ENCODE assay signal across 20 mouse cellular contexts in the genomic region with DNA sequence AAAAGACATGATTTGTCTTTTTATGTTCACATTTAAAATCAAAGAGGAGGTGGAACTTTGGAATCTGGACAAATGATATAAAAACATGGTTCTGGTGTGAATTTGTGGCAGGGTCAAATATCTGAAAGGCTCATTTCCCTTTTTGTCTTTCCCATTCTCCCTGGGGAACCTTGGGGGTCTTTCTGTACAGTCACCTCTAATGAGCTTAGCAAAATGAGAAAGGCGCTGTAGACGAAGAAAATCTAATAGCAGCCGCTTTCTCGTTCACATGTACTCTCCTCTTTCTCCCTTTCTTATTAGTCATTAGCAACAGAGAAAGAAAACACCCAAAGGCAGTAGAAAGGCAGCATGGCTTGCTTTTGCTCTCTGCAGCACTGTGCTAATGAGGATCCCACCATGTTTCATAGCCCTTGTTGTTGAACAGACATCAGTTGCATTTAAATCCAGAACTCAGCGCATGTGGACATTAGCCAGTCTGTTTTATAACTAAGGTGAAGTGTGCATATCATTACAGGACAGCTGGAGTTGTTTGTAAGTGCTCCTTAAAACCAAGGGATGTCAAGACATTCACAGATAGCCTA.
DNase-seq lines count a peak whose midpoint lies in the region; ATAC-seq and TF ChIP-seq lines count a peak whose summit lies in the region.
"Had no signal": no experiment of that assay in that cellular context is flagged by ENCODE, and none has a peak within 500 bp of the region (broad histone marks: within the 10 kb centered on the region; RNA-seq: fewer than 3 reads in every experiment).

No protein-coding gene starts in this region.

- no peak for TF ChIP-seq CTCF in forebrain, postnatal 0 days (IDR thresholded peaks at IDR 0.05; ENCODE audit: low read depth)
- no peak for TF ChIP-seq CTCF in midbrain, postnatal 0 days (IDR thresholded peaks at IDR 0.05)

- no peak for DNase-seq in forebrain, embryonic 11.5 days (ENCODE audit: low spot score)
- DNase-seq in forebrain, postnatal 0 days: no peak
- DNase-seq in midbrain, embryonic 11.5 days (ENCODE audit: low spot score, missing footprints): peak; percentile 76
- DNase-seq in midbrain, postnatal 0 days (ENCODE audit: low spot score): no peak
- DNase-seq in urinary bladder, postnatal 25 days (ENCODE audit: low spot score): no peak
- DNase-seq in heart, embryonic 10.5 days (ENCODE audit: low spot score): no peak
- DNase-seq: adrenal gland, postnatal 10 days; B cell, adult 2 months; cerebellum, adult 2 months; cerebellum, postnatal 10 days; gastrocnemius, postnatal 14 days; heart, adult 2 months; heart, postnatal 36 days had no signal

- no peak overlapping the region for H3K4me2 ChIP-seq in forebrain, embryonic 11.5 days (ENCODE audit: low read depth, low read length, severe bottlenecking)
- H3K4me2 ChIP-seq in forebrain, postnatal 0 days (ENCODE audit: low read depth): no peak overlapping the region
- no peak overlapping the region for H3K4me2 ChIP-seq in midbrain, embryonic 11.5 days
- no peak overlapping the region for H3K4me2 ChIP-seq in midbrain, postnatal 0 days (ENCODE audit: low read depth, low read length, poor library complexity, severe bottlenecking)
- H3K4me2 ChIP-seq in forebrain, embryonic 16.5 days (ENCODE audit: low read length): no peak overlapping the region
- no peak overlapping the region for H3K4me2 ChIP-seq in midbrain, embryonic 16.5 days (ENCODE audit: low read length)
- H3K4me2 ChIP-seq: heart, embryonic 12.5 days had no signal

- no peak overlapping the region for H3K9ac ChIP-seq in forebrain, embryonic 11.5 days (ENCODE audit: low read length)
- no peak overlapping the region for H3K9ac ChIP-seq in forebrain, postnatal 0 days
- no peak overlapping the region for H3K9ac ChIP-seq in midbrain, embryonic 11.5 days (ENCODE audit: low read length)
- H3K9ac ChIP-seq in midbrain, postnatal 0 days (replicated peaks; ENCODE audit: low read length, poor library complexity, severe bottlenecking): no peak overlapping the region
- H3K9ac ChIP-seq in forebrain, embryonic 16.5 days (replicated peaks; ENCODE audit: low read depth, low read length): no peak overlapping the region
- no peak overlapping the region for H3K9ac ChIP-seq in midbrain, embryonic 16.5 days (ENCODE audit: low read depth, low read length)
- H3K9ac ChIP-seq: heart, embryonic 12.5 days had no signal

- peaks cover 2% of the 10 kb centered on the region; the same call in 1 of the 2 replicates for H3K4me1 ChIP-seq in forebrain, embryonic 11.5 days (replicated peaks; ENCODE audit: control insufficient read depth, insufficient read depth, low read length)
- H3K4me1 ChIP-seq in forebrain, postnatal 0 days (ENCODE audit: insufficient read depth): no peaks in the 10 kb centered on the region
- no peaks in the 10 kb centered on the region; the same call in 1 of the 2 replicates for H3K4me1 ChIP-seq in midbrain, embryonic 11.5 days (ENCODE audit: control insufficient read depth, insufficient read depth, low read length)
- no peaks in the 10 kb centered on the region for H3K4me1 ChIP-seq in midbrain, postnatal 0 days (ENCODE audit: insufficient read depth, low read length)
- peaks cover 10% of the 10 kb centered on the region for H3K4me1 ChIP-seq in forebrain, embryonic 16.5 days (replicated peaks; ENCODE audit: control insufficient read depth, insufficient read depth, low read length)
- 0 out of 2 replicates have a peak, but pooled peaks cover 2% of the 10 kb centered on the region for H3K4me1 ChIP-seq in midbrain, embryonic 16.5 days (ENCODE audit: control insufficient read depth, insufficient read depth, low read length)
- no peaks in the 10 kb centered on the region for H3K4me1 ChIP-seq in heart, embryonic 10.5 days
- H3K4me1 ChIP-seq: heart, embryonic 12.5 days had no signal

- H3K27ac ChIP-seq in forebrain, embryonic 11.5 days (ENCODE audit: low read depth, low read length): peak overlapping the region; percentile 25; the same call in 1 of the 2 replicates
- H3K27ac ChIP-seq in forebrain, postnatal 0 days (ENCODE audit: low read depth, low read length): no peak overlapping the region
- H3K27ac ChIP-seq in midbrain, embryonic 11.5 days (ENCODE audit: low read depth, low read length): no peak overlapping the region
- no peak overlapping the region for H3K27ac ChIP-seq in midbrain, postnatal 0 days (ENCODE audit: low read depth, low read length)
- no peak overlapping the region for H3K27ac ChIP-seq in forebrain, embryonic 16.5 days (ENCODE audit: low read length)
- 0 out of 2 replicates have a peak overlapping the region, but pooled peaks have one; percentile 26 for H3K27ac ChIP-seq in midbrain, embryonic 16.5 days (ENCODE audit: low read length)
- H3K27ac ChIP-seq in heart, embryonic 10.5 days: no peak overlapping the region
- H3K27ac ChIP-seq: embryonic facial prominence, embryonic 10.5 days; heart, adult 2 months; hindbrain, postnatal 0 days had no signal

- no peak overlapping the region for H3K4me3 ChIP-seq in forebrain, embryonic 11.5 days (ENCODE audit: low read depth, low read length)
- H3K4me3 ChIP-seq in forebrain, postnatal 0 days (ENCODE audit: low read depth, low read length): no peak overlapping the region
- no peak overlapping the region for H3K4me3 ChIP-seq in midbrain, embryonic 11.5 days (ENCODE audit: low read depth, low read length)
- no peak overlapping the region for H3K4me3 ChIP-seq in midbrain, postnatal 0 days (ENCODE audit: low read depth, low read length)
- H3K4me3 ChIP-seq in forebrain, embryonic 16.5 days (replicated peaks; ENCODE audit: low read length): no peak overlapping the region
- no peak overlapping the region for H3K4me3 ChIP-seq in midbrain, embryonic 16.5 days (ENCODE audit: low read depth, low read length)
- H3K4me3 ChIP-seq in heart, embryonic 10.5 days: no peak overlapping the region
- H3K4me3 ChIP-seq: embryonic facial prominence, embryonic 10.5 days; heart, adult 2 months; heart, embryonic 12.5 days had no signal

- 15% methylated on average over 5 of the region's 5 CpGs for WGBS in forebrain, embryonic 11.5 days
- WGBS in forebrain, postnatal 0 days: 18% methylated on average over 5 of the region's 5 CpGs
- WGBS in midbrain, embryonic 11.5 days: 76% methylated on average over 5 of the region's 5 CpGs
- 38% methylated on average over 5 of the region's 5 CpGs for WGBS in midbrain, postnatal 0 days
- WGBS in forebrain, embryonic 16.5 days: 12% methylated on average over 5 of the region's 5 CpGs
- WGBS in midbrain, embryonic 16.5 days: 31% methylated on average over 5 of the region's 5 CpGs
- WGBS in heart, embryonic 10.5 days: 85% methylated on average over 5 of the region's 5 CpGs

- H3K36me3 ChIP-seq in forebrain, embryonic 11.5 days (ENCODE audit: control insufficient read depth, insufficient read depth, low read length): no peaks in the 10 kb centered on the region
- no peaks in the 10 kb centered on the region for H3K36me3 ChIP-seq in forebrain, postnatal 0 days (ENCODE audit: insufficient read depth)
- no peaks in the 10 kb centered on the region for H3K36me3 ChIP-seq in midbrain, embryonic 11.5 days (ENCODE audit: control insufficient read depth, insufficient read depth, low read length)
- H3K36me3 ChIP-seq in midbrain, postnatal 0 days (ENCODE audit: insufficient read depth, low read length): no peaks in the 10 kb centered on the region
- H3K36me3 ChIP-seq in forebrain, embryonic 16.5 days (ENCODE audit: control insufficient read depth, insufficient read depth): no peaks in the 10 kb centered on the region
- H3K36me3 ChIP-seq in midbrain, embryonic 16.5 days (ENCODE audit: control insufficient read depth, insufficient read depth, low read length): no peaks in the 10 kb centered on the region
- H3K36me3 ChIP-seq in heart, embryonic 10.5 days: no peaks in the 10 kb centered on the region
- H3K36me3 ChIP-seq: embryonic facial prominence, embryonic 10.5 days; G1E; heart, embryonic 12.5 days had no signal

- peak; percentile 75 for ATAC-seq in forebrain, embryonic 11.5 days (replicated peaks; ENCODE audit: low FRiP score)
- ATAC-seq in forebrain, postnatal 0 days: no peak
- ATAC-seq in midbrain, embryonic 11.5 days (ENCODE audit: low FRiP score): no peak
- ATAC-seq in midbrain, postnatal 0 days (ENCODE audit: low FRiP score): no peak
- ATAC-seq in forebrain, embryonic 16.5 days: 0 out of 2 replicates have a peak, but pooled peaks have one; percentile 40
- peak; percentile 72; the same call in 1 of the 2 replicates for ATAC-seq in midbrain, embryonic 16.5 days
- ATAC-seq: CD4-positive, CD25-positive, alpha-beta regulatory T cell, adult 4 months; hindbrain, postnatal 0 days had no signal

- H3K9me3 ChIP-seq in forebrain, embryonic 11.5 days (ENCODE audit: control insufficient read depth, low read length): no peaks in the 10 kb centered on the region
- H3K9me3 ChIP-seq in forebrain, postnatal 0 days (ENCODE audit: low read length): no peaks in the 10 kb centered on the region
- no peaks in the 10 kb centered on the region for H3K9me3 ChIP-seq in midbrain, embryonic 11.5 days (ENCODE audit: control insufficient read depth, low read length)
- no peaks in the 10 kb centered on the region for H3K9me3 ChIP-seq in midbrain, postnatal 0 days (ENCODE audit: low read length)
- no peaks in the 10 kb centered on the region for H3K9me3 ChIP-seq in forebrain, embryonic 16.5 days (ENCODE audit: control insufficient read depth, low read length)
- no peaks in the 10 kb centered on the region for H3K9me3 ChIP-seq in midbrain, embryonic 16.5 days (replicated peaks; ENCODE audit: control insufficient read depth, low read length, poor library complexity, severe bottlenecking)
- no peaks in the 10 kb centered on the region for H3K9me3 ChIP-seq in heart, embryonic 10.5 days
- H3K9me3 ChIP-seq: embryonic facial prominence, embryonic 10.5 days; heart, embryonic 12.5 days had no signal

- H3K27me3 ChIP-seq in forebrain, embryonic 11.5 days (ENCODE audit: control insufficient read depth, insufficient read depth, low read length): peaks cover 2% of the 10 kb centered on the region; the same call in 1 of the 2 replicates
- no peaks in the 10 kb centered on the region for H3K27me3 ChIP-seq in forebrain, postnatal 0 days (ENCODE audit: insufficient read depth, low read length)
- no peaks in the 10 kb centered on the region for H3K27me3 ChIP-seq in midbrain, embryonic 11.5 days (ENCODE audit: control insufficient read depth, insufficient read depth, low read length)
- H3K27me3 ChIP-seq in midbrain, postnatal 0 days (ENCODE audit: insufficient read depth, low read length): no peaks in the 10 kb centered on the region
- H3K27me3 ChIP-seq in forebrain, embryonic 16.5 days (replicated peaks; ENCODE audit: control insufficient read depth, insufficient read depth, low read length): no peaks in the 10 kb centered on the region
- H3K27me3 ChIP-seq in midbrain, embryonic 16.5 days (ENCODE audit: control insufficient read depth, insufficient read depth, low read depth, low read length): no peaks in the 10 kb centered on the region; the same call in 1 of the 2 replicates
- no peaks in the 10 kb centered on the region for H3K27me3 ChIP-seq in heart, embryonic 10.5 days (ENCODE audit: insufficient read depth, poor library complexity, severe bottlenecking)
- H3K27me3 ChIP-seq: heart, embryonic 12.5 days had no signal

Comparison
In these comparisons a context has a peak if more than half of its experiments do, and no peak if none do; other contexts are left out.
1. ATAC-seq: peak in forebrain, embryonic 11.5 days (single experiment), forebrain, embryonic 16.5 days (single experiment) and midbrain, embryonic 16.5 days (single experiment); none in forebrain, postnatal 0 days (single experiment), midbrain, embryonic 11.5 days (single experiment) and midbrain, postnatal 0 days (single experiment).
2. H3K27ac ChIP-seq: peak in forebrain, embryonic 11.5 days (single experiment) and midbrain, embryonic 16.5 days (single experiment); none in forebrain, postnatal 0 days (single experiment), midbrain, embryonic 11.5 days (single experiment), midbrain, postnatal 0 days (single experiment), forebrain, embryonic 16.5 days (single experiment) and heart, embryonic 10.5 days (single experiment).